Mouse (Mus musculus) embryonic facial prominence, embryonic 13.5 days (tissue): ENCODE measurements around the gene Six3. TPM values are rescaled to one million over a fixed set of nuclear protein-coding genes. Genes with fewer than 3 reads are reported as not detected.

Experiments
- ATAC-seq: fragments of 200-750 bp; cut with Nextera tagmentation; 2 replicates; pipeline ENCODE4 v1.8.0; 2017; ENCODE audit warnings: low read depth; ENCODE audit not compliant: insufficient number of reproducible peaks, insufficient read depth, low FRiP score, low TSS enrichment
- H3K27ac ChIP-seq: fragments of 300-500 bp; sonication (generic); 2 replicates; pipeline ENCODE4 v1.5.1; 2015; ENCODE audit warnings: moderate library complexity, mild to moderate bottlenecking, inconsistent platforms
- H3K27me3 ChIP-seq: fragments of 300-500 bp; sonication (generic); 2 replicates; pipeline ENCODE4 v1.6.1; 2015; ENCODE audit warnings: mild to moderate bottlenecking, inconsistent platforms
- H3K36me3 ChIP-seq: fragments of 300-500 bp; sonication (generic); 2 replicates; pipeline ENCODE4 v1.6.1; 2015; ENCODE audit warnings: mild to moderate bottlenecking, inconsistent platforms
- H3K4me1 ChIP-seq: fragments of 300-500 bp; sonication (generic); 2 replicates; pipeline ENCODE4 v1.6.1; 2015; ENCODE audit warnings: inconsistent platforms
- H3K4me2 ChIP-seq: fragments of 300-500 bp; sonication (generic); 2 replicates; pipeline ENCODE4 v1.6.1; 2015; ENCODE audit warnings: moderate library complexity, mild to moderate bottlenecking, inconsistent platforms
- H3K4me3 ChIP-seq: fragments of 300-500 bp; sonication (generic); 2 replicates; pipeline ENCODE4 v1.5.1; 2015; ENCODE audit warnings: mild to moderate bottlenecking, inconsistent platforms
- H3K9ac ChIP-seq: fragments of 300-500 bp; sonication (generic); 2 replicates; pipeline ENCODE4 v1.6.1; 2015; ENCODE audit warnings: mild to moderate bottlenecking, inconsistent platforms
- H3K9me3 ChIP-seq: fragments of 300-500 bp; sonication (generic); 2 replicates; pipeline ENCODE4 v1.6.1; 2016; ENCODE audit warnings: inconsistent platforms
- WGBS: fragments of 180-500 bp; shearing (Covaris S2); methylation state at CpG from one replicate; pipeline ENCODE4 v1.1.7; 2015; ENCODE audit warnings: mixed read lengths; 5-methylcytosine and 5-hydroxymethylcytosine counted together
- polyA plus RNA-seq: library from polyadenylated mRNA; unstranded; fragments of >200 nt; fragmentation: Nextera tagmentation; extraction: Ambion mirVana; gene quantifications from 2 replicates; pipeline ENCODE4 v1.2.1, GENCODE M21; 2015

The Six3 gene
- polyA plus RNA-seq, 1 experiment from 2014 or later: 4.5 TPM

GRCm38 (mm10) chr17:85621505-85622310 lies 8.3 kb downstream of the Six3 start:
- under 1% methylated on average over 67 of the region's 67 CpGs for WGBS
- Histone ChIP-seq H3K4me2 (peak overlapping the region; percentile 62), H3K4me1 (peaks cover 36% of the 10 kb centered on the region), H3K27ac (peak overlapping the region; percentile 83), H3K4me3 (peak overlapping the region; percentile 47), H3K36me3 (no peaks in the 10 kb centered on the region), H3K9ac (peak overlapping the region; percentile 69), H3K9me3 (no peaks in the 10 kb centered on the region), H3K27me3 (peaks cover 95% of the 10 kb centered on the region)
- ATAC-seq: no peak

GRCm38 (mm10) chr17:85622493-85623157 lies 9.2 kb downstream of the Six3 start:
- WGBS: 9% methylated on average over 12 of the region's 12 CpGs
- ATAC-seq: no peak
- Histone ChIP-seq H3K27ac (peak overlapping the region; percentile 83), H3K36me3 (no peaks in the 10 kb centered on the region), H3K27me3 (peaks cover 95% of the 10 kb centered on the region), H3K4me2 (peak overlapping the region; percentile 62; the same call in 1 of the 2 replicates), H3K4me1 (peaks cover 35% of the 10 kb centered on the region), H3K4me3 (peak overlapping the region; percentile 47), H3K9ac (peak overlapping the region; percentile 69), H3K9me3 (no peaks in the 10 kb centered on the region)

DNA sequence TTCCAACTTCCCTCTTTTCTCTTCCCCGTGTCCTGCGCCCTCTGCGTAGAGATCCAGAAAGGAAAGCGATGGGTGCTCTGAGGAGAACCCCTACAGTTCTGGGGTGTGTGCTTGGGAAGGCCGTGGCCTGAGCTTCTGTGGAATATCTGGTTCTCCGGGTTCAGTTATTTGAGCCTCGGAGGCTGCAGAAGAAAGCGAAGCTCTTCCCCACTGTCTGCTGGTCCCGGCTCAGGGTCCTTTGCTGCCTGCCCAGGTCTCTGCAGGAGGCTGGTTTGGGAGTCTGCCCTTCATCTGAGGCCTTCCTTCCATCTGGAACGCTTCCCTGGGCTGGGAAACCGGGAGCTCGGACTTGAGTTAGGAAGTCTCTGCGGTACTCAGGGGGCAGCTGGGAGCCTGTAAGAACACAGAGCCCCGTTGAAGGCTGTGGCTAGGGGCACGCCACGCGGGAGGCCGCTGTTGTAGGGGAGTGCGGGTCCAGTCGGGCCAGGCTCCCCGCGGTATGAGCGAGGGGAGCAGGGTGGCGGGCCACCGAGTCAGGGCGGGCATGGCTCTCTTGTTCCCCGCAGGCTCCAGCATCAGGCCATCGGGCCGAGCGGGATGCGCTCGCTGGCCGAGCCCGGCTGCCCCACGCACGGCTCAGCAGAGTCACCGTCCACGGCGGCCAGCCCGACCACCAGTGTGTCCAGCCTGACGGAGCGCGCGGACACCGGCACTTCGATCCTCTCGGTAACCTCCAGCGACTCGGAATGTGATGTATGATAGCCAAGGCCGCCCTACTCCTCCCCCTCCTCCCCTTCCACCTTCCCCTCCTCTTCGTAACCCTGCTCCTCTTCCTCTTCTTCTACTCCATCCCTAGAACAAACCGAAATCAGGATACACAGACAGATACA lies 10.0 kb downstream of the Six3 start:
- ATAC-seq: no peak
- WGBS: under 1% methylated on average over 51 of the region's 52 CpGs
- H3K4me2 ChIP-seq: peak overlapping the region; percentile 41

GRCm38 (mm10) chr17:85624051-85624420 lies 10.6 kb downstream of the Six3 start:
- Histone ChIP-seq H3K9me3 (no peaks in the 10 kb centered on the region), H3K9ac (peak overlapping the region; percentile 69; the same call in 1 of the 2 replicates), H3K27ac (no peak overlapping the region), H3K4me1 (peaks cover 22% of the 10 kb centered on the region), H3K27me3 (peaks cover 95% of the 10 kb centered on the region), H3K4me3 (peak overlapping the region; percentile 47), H3K4me2 (peak overlapping the region; percentile 20; the same call in 1 of the 2 replicates), H3K36me3 (no peaks in the 10 kb centered on the region)
- no peak for ATAC-seq
- 3% methylated on average over 13 of the region's 13 CpGs for WGBS

More for the DNA sequence above, 10.0 kb downstream of the Six3 start:
- Histone ChIP-seq H3K4me1 (peaks cover 27% of the 10 kb centered on the region), H3K36me3 (no peaks in the 10 kb centered on the region), H3K27ac (no peak overlapping the region; the same call in 1 of the 2 replicates), H3K4me3 (peak overlapping the region; percentile 47), H3K9me3 (no peaks in the 10 kb centered on the region), H3K27me3 (peaks cover 95% of the 10 kb centered on the region), H3K9ac (peak overlapping the region; percentile 69)

DNA sequence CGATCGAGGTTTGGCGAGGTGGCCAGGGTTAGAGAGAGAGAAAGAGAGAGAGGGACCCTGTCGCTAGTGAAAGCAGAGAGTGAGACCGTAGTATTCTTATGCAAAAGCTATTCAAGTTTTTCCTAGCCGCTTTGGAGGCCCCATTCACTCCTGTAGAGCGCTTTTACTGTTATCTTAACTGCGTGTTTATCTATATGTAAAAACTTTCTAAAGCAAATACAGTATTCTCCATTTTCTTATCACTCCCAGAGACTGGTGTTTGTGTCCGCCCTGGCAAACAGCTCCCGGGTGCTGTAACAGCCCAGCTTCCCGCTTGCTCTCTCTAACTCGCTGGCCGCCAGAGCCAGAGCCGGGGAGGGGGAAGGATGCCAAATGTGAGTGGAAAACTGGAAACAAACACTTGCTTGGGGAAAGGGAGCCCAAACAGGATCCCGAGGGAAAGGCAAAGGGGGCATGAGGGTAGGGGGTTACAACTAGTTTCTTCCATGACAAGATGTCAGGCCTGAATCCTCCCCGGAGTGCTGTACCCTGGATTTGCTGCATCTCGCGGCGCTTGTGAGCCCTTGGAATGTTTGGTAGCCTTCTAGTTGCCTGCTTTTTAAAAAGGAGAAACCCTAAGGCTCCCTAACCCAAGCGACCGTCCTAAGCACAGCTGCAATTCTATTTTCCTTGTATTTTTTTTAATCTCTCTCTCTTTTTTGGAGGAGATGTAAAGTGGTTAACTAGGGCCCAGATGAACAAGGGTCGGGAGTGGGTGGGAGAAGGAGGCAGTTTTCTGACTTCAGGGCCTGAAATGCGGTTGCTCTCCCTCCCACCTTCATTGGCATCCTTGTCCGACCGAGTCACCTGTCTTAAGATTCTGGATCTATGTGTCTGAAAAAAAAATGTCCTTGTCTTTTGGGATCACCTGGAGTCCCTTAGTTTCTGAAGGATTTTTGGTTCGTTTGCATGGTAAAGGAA lies 11.9 kb downstream of the Six3 start:
- WGBS: 5% methylated on average over 26 of the region's 26 CpGs
- H3K9ac ChIP-seq: peak overlapping the region; percentile 47
- ATAC-seq: no peak
- H3K4me2 ChIP-seq: peak overlapping the region; percentile 28
- H3K9me3 ChIP-seq: no peaks in the 10 kb centered on the region
- H3K4me1 ChIP-seq: peaks cover 24% of the 10 kb centered on the region
- no peaks in the 10 kb centered on the region for H3K36me3 ChIP-seq
- peak overlapping the region; percentile 22; the same call in 1 of the 2 replicates for H3K27ac ChIP-seq
- peaks cover 95% of the 10 kb centered on the region for H3K27me3 ChIP-seq
- peak overlapping the region; percentile 17 for H3K4me3 ChIP-seq

- Histone ChIP-seq H3K4me3 (no peak overlapping the region), H3K27me3 (peaks cover 95% of the 10 kb centered on the region), H3K36me3 (no peaks in the 10 kb centered on the region), H3K4me1 (peaks cover 20% of the 10 kb centered on the region), H3K9me3 (no peaks in the 10 kb centered on the region), H3K9ac (0 out of 2 replicates have a peak overlapping the region, but pooled peaks have one; percentile 47), H3K4me2 (peak overlapping the region; percentile 28), H3K27ac (no peak overlapping the region)
- no peak for ATAC-seq
- WGBS: 21% methylated on average over 14 of the region's 14 CpGs
Observed at GRCm38 (mm10) chr17:85626091-85626860, 12.9 kb downstream of the Six3 start.

DNA sequence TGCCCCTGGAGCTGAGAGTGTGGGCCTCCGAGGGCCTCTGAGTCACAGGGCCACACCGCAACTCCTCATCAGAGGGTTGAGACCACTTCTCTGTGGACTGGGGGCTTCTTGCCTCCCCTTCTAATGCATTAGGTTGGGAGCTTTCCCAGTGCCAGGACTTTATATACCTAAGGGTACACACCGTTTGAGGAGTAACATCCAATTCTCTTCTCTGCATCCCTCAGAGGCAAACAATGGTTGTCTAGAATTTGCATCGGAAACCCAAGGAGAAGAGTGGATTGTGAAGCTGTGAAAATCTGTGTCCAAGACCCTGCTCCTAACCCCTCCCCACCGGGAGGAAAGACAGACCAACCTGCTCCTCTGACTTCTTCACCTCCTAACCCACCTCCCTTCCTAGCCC lies 14.3 kb downstream of the Six3 start:
- H3K4me3 ChIP-seq: no peak overlapping the region
- H3K36me3 ChIP-seq: no peaks in the 10 kb centered on the region
- H3K27ac ChIP-seq: no peak overlapping the region
- H3K4me1 ChIP-seq: peaks cover 12% of the 10 kb centered on the region; the same call in 1 of the 2 replicates
- WGBS: 60% methylated on average over 5 of the region's 5 CpGs
- ATAC-seq: no peak
- peaks cover 95% of the 10 kb centered on the region for H3K27me3 ChIP-seq
- H3K4me2 ChIP-seq: no peak overlapping the region
- no peaks in the 10 kb centered on the region for H3K9me3 ChIP-seq
- H3K9ac ChIP-seq: no peak overlapping the region

DNA sequence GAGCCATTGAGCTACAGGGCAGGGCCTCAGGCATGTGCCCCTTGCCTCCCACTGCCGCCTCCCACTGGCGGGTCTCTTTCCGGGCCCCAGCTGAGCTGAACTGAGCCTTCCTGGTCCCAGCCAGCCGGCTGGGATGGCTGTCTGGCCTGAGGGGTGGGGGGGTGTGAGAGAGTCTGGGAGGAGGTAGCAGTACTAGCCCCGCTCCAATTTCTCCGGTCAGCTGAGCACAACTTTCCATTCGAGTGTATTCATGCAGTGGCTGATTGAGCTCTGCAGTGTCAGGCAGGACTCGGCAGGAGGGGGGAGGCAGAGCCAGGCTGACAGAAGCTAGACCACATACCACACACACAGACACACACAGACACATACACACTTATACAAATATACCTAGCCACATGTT lies 15.4 kb downstream of the Six3 start:
- H3K4me1 ChIP-seq: peaks cover 6% of the 10 kb centered on the region; the same call in 1 of the 2 replicates
- no peaks in the 10 kb centered on the region for H3K36me3 ChIP-seq
- no peak overlapping the region for H3K27ac ChIP-seq
- no peak overlapping the region for H3K4me3 ChIP-seq
- H3K9ac ChIP-seq: no peak overlapping the region
- H3K9me3 ChIP-seq: no peaks in the 10 kb centered on the region
- H3K4me2 ChIP-seq: no peak overlapping the region
- WGBS: 6% methylated on average over 8 of the region's 8 CpGs
- peaks cover 87% of the 10 kb centered on the region for H3K27me3 ChIP-seq
- peak; percentile 23; the same call in 1 of the 2 replicates for ATAC-seq

DNA sequence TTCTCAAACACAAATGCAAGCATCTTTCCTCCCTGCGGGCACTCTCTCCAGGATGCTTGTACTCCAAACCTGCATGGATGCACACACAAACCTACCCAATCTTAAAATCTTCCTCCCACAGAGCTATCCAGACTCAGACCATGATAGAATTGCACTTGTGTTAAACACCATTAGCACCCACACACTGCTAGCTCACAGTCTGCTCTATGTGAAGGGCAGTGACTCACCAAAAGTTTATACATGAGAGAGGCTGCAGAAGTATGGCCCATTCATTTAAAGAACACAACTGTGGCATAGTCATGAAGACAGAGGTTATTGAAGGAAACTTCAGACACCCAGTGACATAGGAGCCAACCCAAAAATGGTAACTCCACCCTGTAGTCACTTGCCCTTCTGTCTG lies 16.0 kb downstream of the Six3 start:
- peaks cover 90% of the 10 kb centered on the region for H3K27me3 ChIP-seq
- no peaks in the 10 kb centered on the region for H3K36me3 ChIP-seq
- no peak overlapping the region for H3K4me3 ChIP-seq
- 71% methylated on average over 1 of the region's 1 CpGs for WGBS
- H3K4me1 ChIP-seq: peaks cover 6% of the 10 kb centered on the region; the same call in 1 of the 2 replicates
- H3K27ac ChIP-seq: no peak overlapping the region
- ATAC-seq: no peak
- no peak overlapping the region for H3K9ac ChIP-seq
- no peaks in the 10 kb centered on the region for H3K9me3 ChIP-seq
- no peak overlapping the region for H3K4me2 ChIP-seq
